Mouse (Mus musculus) lung, adult 2 months (tissue): Measurements from ENCODE around the gene D230025D16Rik.
"Not testable (repeated sequence)": the region's sequence is repeated elsewhere in the genome, so short reads cannot be mapped to it uniquely, and the experiment has no call there.

Experiments
- CTCF ChIP-seq: fragments of 200-500 bp; IDR thresholded peaks from 2 replicates; pipeline ENCODE4 v1.5.1; 2011; ENCODE audit warnings: mild to moderate bottlenecking, low read length, control low read depth; ENCODE audit not compliant: insufficient read depth
- POLR2A ChIP-seq: fragments of 200-500 bp; IDR thresholded peaks from 2 replicates; pipeline ENCODE4 v1.6.1; 2011; ENCODE audit warnings: low read depth, mild to moderate bottlenecking, control low read depth, low read length, borderline replicate concordance; ENCODE audit errors: extremely low read depth

GRCm38 (mm10) chr8:105291364-105291763, 66.4 kb downstream of the D230025D16Rik start:
- not testable (repeated sequence) for TF ChIP-seq CTCF, POLR2A
